Mouse (Mus musculus) C2C12 (cell line): Measurements from ENCODE around the gene Dand5.

Experiments used
- CEBPB ChIP-seq: IDR thresholded peaks from one replicate; pipeline ENCODE4 v1.6.1; 2011; ENCODE audit warnings: low read depth, mild to moderate bottlenecking, control low read depth, moderate library complexity
- CTCF ChIP-seq: IDR thresholded peaks from one replicate; pipeline ENCODE4 v1.5.1; 2011; ENCODE audit not compliant: control insufficient read depth, insufficient read depth, insufficient read length
- MAX ChIP-seq: IDR thresholded peaks from one replicate; pipeline ENCODE4 v1.6.1; 2011; ENCODE audit warnings: mild to moderate bottlenecking, control low read depth
- MYOD1 ChIP-seq: IDR thresholded peaks from one replicate; pipeline ENCODE4 v1.6.1; 2011; ENCODE audit warnings: low read depth; ENCODE audit not compliant: control insufficient read depth, insufficient read length
- MYOG ChIP-seq: IDR thresholded peaks from one replicate; pipeline ENCODE4 v1.6.1; 2011; ENCODE audit not compliant: control insufficient read depth, insufficient read length; ENCODE audit errors: extremely low read depth
- USF1 ChIP-seq: IDR thresholded peaks from one replicate; pipeline ENCODE4 v1.6.1; 2011; ENCODE audit warnings: low read depth, mild to moderate bottlenecking, control low read depth, moderate library complexity

DNA sequence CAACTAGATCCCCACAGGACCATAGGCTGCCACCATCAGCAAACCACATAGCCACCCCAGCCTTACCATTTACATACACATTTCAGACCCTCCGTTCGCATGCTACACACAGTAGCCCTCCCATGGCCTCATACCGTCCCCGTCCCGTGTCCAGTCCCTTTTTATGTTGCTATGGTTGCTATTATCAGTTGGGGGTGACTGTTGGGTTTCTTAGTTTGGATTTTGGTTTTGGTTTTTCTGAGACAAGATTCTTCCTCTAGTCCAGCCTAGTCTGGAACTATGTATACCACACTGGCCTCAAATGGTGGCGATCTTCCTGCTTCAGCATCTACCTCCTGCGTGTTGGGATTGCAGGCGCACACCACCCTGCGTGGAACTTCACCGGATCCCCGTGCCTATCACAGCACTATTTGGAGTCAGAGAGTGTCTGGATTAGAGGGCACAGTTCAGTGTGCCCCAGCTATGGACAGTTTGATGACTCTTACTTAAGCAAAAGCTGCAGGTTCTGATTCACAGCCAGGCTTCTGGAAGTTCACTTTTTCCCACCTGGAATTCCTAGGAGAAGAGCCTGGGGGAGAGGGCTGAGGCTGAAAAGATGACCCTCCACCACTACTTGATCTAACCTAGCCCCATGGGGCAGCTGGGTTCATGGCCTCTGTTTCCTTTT is 35.7 kb downstream of the Dand5 start:
- TF ChIP-seq CTCF: no peak
- no peak for TF ChIP-seq MYOD1
- TF ChIP-seq MAX: no peak
- no peak for TF ChIP-seq MYOG
- no peak for TF ChIP-seq USF1
- no peak for TF ChIP-seq CEBPB
